Mouse (Mus musculus) liver, adult 2 months (tissue): ENCODE results near the gene Mta2. TPM values are rescaled to one million over a fixed set of nuclear protein-coding genes. Genes with fewer than 3 reads are reported as not detected.

Experiments
- DNase-seq: peaks from one replicate; pipeline ENCODE4 v3.0.0-alpha.2; 2011; ENCODE audit warnings: low read depth, low spot score; ENCODE audit errors: extremely low read depth
- H3K27ac ChIP-seq: fragments of 200-500 bp; replicated peaks from 2 replicates; pipeline ENCODE4 v1.5.1; 2012; ENCODE audit warnings: low read depth, mild to moderate bottlenecking, control low read depth, inconsistent platforms, low read length; ENCODE audit not compliant: insufficient read depth
- H3K27me3 ChIP-seq: fragments of 200-500 bp; 2 replicates; pipeline ENCODE4 v1.6.1; 2012; ENCODE audit warnings: mild to moderate bottlenecking, moderate library complexity, low read length, inconsistent platforms; ENCODE audit not compliant: control insufficient read depth, insufficient read depth
- H3K36me3 ChIP-seq: fragments of 200-500 bp; 2 replicates; pipeline ENCODE4 v1.6.1; 2012; ENCODE audit warnings: low read length, inconsistent platforms; ENCODE audit not compliant: control insufficient read depth, insufficient read depth
- H3K4me1 ChIP-seq: fragments of 200-500 bp; 2 replicates; pipeline ENCODE4 v1.6.1; 2011; ENCODE audit warnings: low read length; ENCODE audit not compliant: control insufficient read depth, insufficient read depth
- H3K4me3 ChIP-seq: fragments of 200-500 bp; 2 replicates; pipeline ENCODE4 v1.5.1; 2011; ENCODE audit warnings: low read depth, mild to moderate bottlenecking, control low read depth, low read length, moderate library complexity; ENCODE audit not compliant: insufficient read depth
- H3K79me2 ChIP-seq: fragments of 200-500 bp; 2 replicates; pipeline ENCODE4 v1.6.1; 2012; ENCODE audit warnings: inconsistent platforms, mild to moderate bottlenecking, low read length, moderate library complexity; ENCODE audit not compliant: control insufficient read depth, insufficient read depth
- H3K9ac ChIP-seq: fragments of 200-500 bp; 2 replicates; pipeline ENCODE4 v1.6.1; 2012; ENCODE audit warnings: low read depth, mild to moderate bottlenecking, control low read depth, inconsistent platforms, low read length
- CTCF ChIP-seq: fragments of 200-500 bp; IDR thresholded peaks from 2 replicates; pipeline ENCODE4 v1.5.1; 2011; ENCODE audit warnings: low read depth, low read length, control low read depth
- POLR2A ChIP-seq: fragments of 200-500 bp; IDR thresholded peaks from 2 replicates; pipeline ENCODE4 v1.6.1; 2011; ENCODE audit warnings: low read length, control low read depth; ENCODE audit not compliant: insufficient read depth; ENCODE audit errors: extremely low read depth
- WGBS: fragments of 180-500 bp; shearing (Covaris S2); methylation state at CpG from one replicate; pipeline ENCODE4 v1.1.7; 2018; 5-methylcytosine and 5-hydroxymethylcytosine counted together
- polyA plus RNA-seq: library from polyadenylated mRNA; depleted of rRNA; stranded (reverse); fragments of >200 nt; gene quantifications from 2 replicates; pipeline ENCODE4 v1.2.3, GENCODE M21; 2012
- total RNA-seq: library from RNA; depleted of rRNA; stranded (reverse); fragments of >200 nt; gene quantifications from 2 replicates; pipeline ENCODE4 v1.2.3, GENCODE M21; 2014

Mta2 gene
- total and polyA plus RNA-seq, 2 experiments: 12.1 to 25.6 TPM

DNA sequence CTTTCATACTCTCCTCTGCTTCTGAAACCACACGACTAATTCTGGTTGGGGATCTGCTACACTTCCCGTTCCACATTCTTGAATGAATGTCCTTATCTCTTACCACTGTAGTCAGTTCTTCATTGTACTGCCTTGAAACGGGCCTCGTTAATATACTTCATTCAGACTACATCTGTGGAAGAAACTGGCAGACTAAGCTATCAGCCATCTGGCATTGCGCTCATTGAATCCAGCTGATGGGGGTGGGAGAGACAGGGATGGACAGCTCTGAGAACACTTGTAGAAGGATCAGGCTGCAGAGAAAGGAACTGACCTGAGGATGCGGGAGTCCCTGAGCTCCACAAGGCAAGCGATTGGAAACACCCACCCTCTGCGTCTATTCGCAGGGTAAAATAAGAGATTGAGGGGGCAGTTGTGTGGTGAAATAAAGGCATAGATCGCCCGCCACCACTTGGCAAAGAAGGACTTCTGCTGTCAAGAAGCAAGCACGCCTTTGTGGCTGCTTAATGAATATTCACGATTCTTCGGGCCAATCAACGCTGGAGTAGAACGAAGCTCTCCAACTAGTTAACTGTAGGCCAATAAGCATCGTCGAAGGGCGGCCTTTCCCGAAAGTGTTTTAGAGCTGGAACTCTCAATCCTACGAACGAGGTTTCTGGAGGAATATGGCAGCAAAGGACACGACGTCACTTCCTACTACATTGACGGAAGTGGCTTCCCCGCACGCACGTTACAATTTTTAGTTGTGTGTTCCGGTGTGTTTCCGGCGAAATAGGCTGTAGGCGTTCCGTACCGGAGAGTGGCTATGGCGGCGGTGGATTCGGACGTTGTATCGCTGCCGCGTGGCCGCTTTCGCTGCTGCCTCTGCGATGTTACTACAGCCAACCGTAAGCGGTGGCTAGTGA lies 11.7 kb downstream of the Mta2 start, which contains the start of gene Tut1:
Tut1 (plus strand) TSS at position 713 of the 905 bp plus-strand sequence.
- H3K36me3 ChIP-seq: peaks cover 33% of the 10 kb centered on the region

DNA sequence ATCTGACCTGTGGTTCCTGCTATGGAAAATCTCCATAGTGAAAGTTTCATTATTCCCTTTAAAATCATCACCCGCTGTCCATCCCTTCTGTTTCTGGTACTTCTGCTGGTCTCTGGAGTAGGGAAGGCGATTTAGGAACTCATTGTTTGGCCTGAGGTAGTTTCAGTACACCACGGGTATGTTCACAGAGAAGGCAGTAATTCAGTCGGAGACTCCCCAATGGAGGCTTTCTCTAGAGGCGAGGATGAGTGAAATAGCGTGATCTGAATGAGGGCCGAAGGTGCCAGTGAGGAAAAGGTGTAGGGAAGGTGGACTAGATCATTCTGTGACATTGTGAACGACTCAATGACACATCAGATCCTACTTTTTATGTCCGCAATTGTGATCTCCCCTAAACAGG lies 12.5 kb downstream of the Mta2 start:
- TF ChIP-seq CTCF (no peak), POLR2A (no peak)
- peak overlapping the region; percentile 75 for H3K9ac ChIP-seq
- 2% methylated on average over 9 of the region's 9 CpGs for WGBS
- no peak for DNase-seq
- peak overlapping the region; percentile 67 for H3K4me3 ChIP-seq
- H3K79me2 ChIP-seq: peaks cover 12% of the 10 kb centered on the region; the same call in 1 of the 2 replicates
- H3K4me1 ChIP-seq: peaks cover 3% of the 10 kb centered on the region
- H3K36me3 ChIP-seq: peaks cover 30% of the 10 kb centered on the region
- H3K27ac ChIP-seq: no peak overlapping the region; the same call in 1 of the 2 replicates
- H3K27me3 ChIP-seq: no peaks in the 10 kb centered on the region

More for the DNA sequence above, 11.7 kb downstream of the Mta2 start, which contains the start of gene Tut1:
- 5% methylated on average over 46 of the region's 46 CpGs for WGBS
- DNase-seq: peak; percentile 99
- TF ChIP-seq CTCF: no peak
- TF ChIP-seq POLR2A: 0 out of 2 replicates have a peak, but pooled peaks have one; percentile 44
- H3K27ac ChIP-seq: peak within 1 kb of the TSS; percentile 29
- H3K9ac ChIP-seq: peak within 1 kb of the TSS; percentile 75
- peaks cover 3% of the 10 kb centered on the region for H3K4me1 ChIP-seq
- H3K4me3 ChIP-seq: peak within 1 kb of the TSS; percentile 67
- no peaks in the 10 kb centered on the region for H3K27me3 ChIP-seq
- peaks cover 12% of the 10 kb centered on the region; the same call in 1 of the 2 replicates for H3K79me2 ChIP-seq

DNA sequence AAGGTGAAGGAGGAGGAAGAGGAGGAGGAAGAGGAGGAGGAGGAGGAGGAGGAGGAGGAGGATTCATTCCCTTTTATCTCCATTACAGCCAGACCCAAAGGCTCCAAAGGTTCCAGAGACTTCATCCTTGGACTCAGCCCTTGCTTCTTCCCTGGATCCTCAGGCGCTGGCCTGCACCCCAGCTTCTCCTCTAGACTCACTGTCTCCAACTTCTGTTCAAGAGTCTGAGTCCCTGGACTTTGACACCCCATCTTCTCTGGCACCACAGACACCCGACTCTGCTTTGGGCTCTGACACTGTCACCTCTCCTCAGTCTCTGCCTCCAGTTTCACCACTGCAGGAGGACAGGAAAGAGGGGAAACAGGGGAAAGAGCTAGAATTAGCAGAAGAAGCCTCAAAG lies 20.6 kb downstream of the Mta2 start:
- Histone ChIP-seq H3K4me1 (peaks cover 7% of the 10 kb centered on the region), H3K79me2 (peaks cover under 1% of the 10 kb centered on the region; the same call in 1 of the 2 replicates), H3K4me3 (no peak overlapping the region), H3K36me3 (peaks cover 45% of the 10 kb centered on the region), H3K9ac (no peak overlapping the region), H3K27ac (no peak overlapping the region), H3K27me3 (no peaks in the 10 kb centered on the region)
- TF ChIP-seq CTCF: no peak
- no peak for TF ChIP-seq POLR2A
- 69% methylated on average over 2 of the region's 2 CpGs for WGBS
- no peak for DNase-seq

DNA sequence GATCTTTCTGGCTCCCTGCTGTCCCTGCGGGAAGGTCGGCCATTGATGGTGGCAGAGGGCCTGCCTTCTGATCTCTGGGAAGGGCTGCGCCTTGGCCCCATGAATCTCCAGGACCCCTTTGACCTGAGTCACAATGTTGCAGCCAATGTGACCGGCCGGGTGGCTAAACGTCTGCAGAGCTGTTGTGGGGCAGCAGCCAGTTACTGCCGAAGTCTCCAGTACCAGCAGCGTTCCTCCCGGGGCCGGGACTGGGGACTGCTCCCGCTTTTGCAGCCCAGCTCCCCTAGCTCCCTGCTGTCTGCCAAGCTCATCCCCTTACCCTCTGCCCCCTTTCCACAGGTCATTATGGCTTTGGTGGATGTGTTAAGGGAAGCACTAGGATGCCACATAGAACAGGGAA lies 23.4 kb downstream of the Mta2 start:
- no peak overlapping the region for H3K4me3 ChIP-seq
- H3K36me3 ChIP-seq: peaks cover 38% of the 10 kb centered on the region
- H3K4me1 ChIP-seq: peaks cover 11% of the 10 kb centered on the region
- H3K9ac ChIP-seq: no peak overlapping the region
- no peak overlapping the region for H3K27ac ChIP-seq
- TF ChIP-seq POLR2A (no peak), CTCF (no peak)
- DNase-seq: no peak
- no peaks in the 10 kb centered on the region for H3K27me3 ChIP-seq
- WGBS: 89% methylated on average over 11 of the region's 11 CpGs
- H3K79me2 ChIP-seq: peaks cover 8% of the 10 kb centered on the region; the same call in 1 of the 2 replicates

DNA sequence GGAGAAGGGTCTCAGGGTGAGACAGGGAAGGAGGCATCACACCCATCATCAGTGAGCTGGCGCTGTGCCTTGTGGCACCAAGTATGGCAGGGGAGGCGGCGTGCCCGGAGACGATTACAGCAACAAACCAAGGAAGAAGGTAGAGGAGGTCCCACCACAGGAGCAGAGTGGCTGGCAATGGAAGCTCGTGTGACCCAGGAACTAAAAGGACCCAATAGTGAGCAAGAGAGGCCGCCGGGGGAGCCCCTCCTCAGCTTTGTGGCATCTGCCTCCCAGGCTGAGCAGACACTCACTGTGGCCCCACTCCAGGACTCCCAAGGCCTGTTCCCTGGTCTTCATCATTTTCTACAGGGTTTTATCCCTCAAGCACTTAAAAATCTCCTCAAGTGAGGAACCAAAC lies 24.1 kb downstream of the Mta2 start:
- Histone ChIP-seq H3K36me3 (peaks cover 40% of the 10 kb centered on the region), H3K9ac (peak overlapping the region; percentile 54), H3K27me3 (no peaks in the 10 kb centered on the region), H3K27ac (peak overlapping the region; percentile 78), H3K79me2 (peaks cover 8% of the 10 kb centered on the region; the same call in 1 of the 2 replicates), H3K4me1 (peaks cover 11% of the 10 kb centered on the region), H3K4me3 (peak overlapping the region; percentile 63; the same call in 1 of the 2 replicates)
- no peak for DNase-seq
- TF ChIP-seq POLR2A: no peak
- no peak for TF ChIP-seq CTCF
- 45% methylated on average over 8 of the region's 8 CpGs for WGBS

DNA sequence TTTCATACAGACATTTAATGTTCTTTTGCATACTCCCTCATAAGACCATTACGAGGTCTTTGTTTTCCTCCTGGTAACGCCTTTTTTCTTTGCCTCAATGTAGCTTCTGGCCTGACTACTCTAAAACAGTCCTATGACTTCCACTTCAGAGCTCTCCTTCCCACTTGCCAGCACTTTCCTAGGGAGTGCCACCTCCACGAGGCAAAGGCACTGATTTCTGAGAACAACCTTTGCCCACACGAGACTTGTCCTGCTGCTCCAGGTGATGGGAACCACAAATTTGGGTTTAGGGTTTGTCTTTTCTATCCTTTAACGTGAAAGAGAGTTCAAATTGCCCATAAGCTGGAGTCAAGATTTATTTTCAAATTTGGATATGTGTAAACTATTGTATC lies 24.5 kb downstream of the Mta2 start:
- TF ChIP-seq CTCF (no peak), POLR2A (no peak)
- H3K4me1 ChIP-seq: peaks cover 11% of the 10 kb centered on the region
- peaks cover 43% of the 10 kb centered on the region for H3K36me3 ChIP-seq
- H3K27me3 ChIP-seq: no peaks in the 10 kb centered on the region
- peak overlapping the region; percentile 78 for H3K27ac ChIP-seq
- H3K79me2 ChIP-seq: peaks cover 8% of the 10 kb centered on the region; the same call in 1 of the 2 replicates
- H3K4me3 ChIP-seq: peak overlapping the region; percentile 63
- peak; percentile 71 for DNase-seq
- H3K9ac ChIP-seq: peak overlapping the region; percentile 74
- 7% methylated on average over 5 of the region's 5 CpGs for WGBS
